Mouse (Mus musculus) C2C12 (cell line): Measurements from ENCODE around the gene Sfxn2.

ENCODE experiments used
- CTCF ChIP-seq: IDR thresholded peaks from one replicate; pipeline ENCODE4 v1.5.1; 2011; ENCODE audit not compliant: control insufficient read depth, insufficient read depth, insufficient read length
- FOSL1 ChIP-seq: IDR thresholded peaks from one replicate; pipeline ENCODE4 v1.8.0; 2011; ENCODE audit warnings: mild to moderate bottlenecking, low read length; ENCODE audit not compliant: poor library complexity, insufficient read depth, severe bottlenecking

DNA sequence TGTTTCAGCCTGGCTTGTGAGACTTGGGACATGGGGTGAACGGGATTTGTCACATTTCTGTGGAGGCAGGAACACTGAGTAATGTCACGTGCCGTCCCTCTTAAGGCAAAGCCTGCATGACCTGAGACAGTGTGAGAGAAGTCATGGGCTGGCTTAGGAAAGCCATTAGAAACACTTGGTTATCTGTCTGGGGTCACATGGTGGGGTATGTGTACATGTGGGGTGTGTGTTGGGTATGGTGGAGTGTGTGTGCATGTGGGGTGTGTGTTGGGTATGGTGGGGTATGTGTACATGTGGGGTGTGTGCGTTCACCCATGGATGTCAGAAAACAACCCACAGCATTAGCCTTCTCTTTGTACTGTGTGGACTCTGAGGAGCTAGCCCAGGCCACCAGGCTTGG is 22.8 kb upstream of the Sfxn2 start:
- TF ChIP-seq FOSL1 (no peak), CTCF (no peak)
